Mouse (Mus musculus) layer of hippocampus, adult 11-12 months (tissue): Measurements from ENCODE around the gene Arf6.
"Not testable (repeated sequence)": the region's sequence is repeated elsewhere in the genome, so short reads cannot be mapped to it uniquely, and the experiment has no call there.

Experiments
- DNase-seq: peaks from one replicate; pipeline ENCODE4 v3.0.0; 2022; ENCODE audit warnings: low spot score

The Arf6 gene

GRCm38 (mm10) chr12:69371854-69372671 is at the start of gene Arf6, which contains the start of gene Gm9887:
Gene Arf6 (plus strand): TSS chr12:69372150.
Gene Gm9887 (minus strand): TSS chr12:69372458.
- peak; percentile 96 for DNase-seq

DNA sequence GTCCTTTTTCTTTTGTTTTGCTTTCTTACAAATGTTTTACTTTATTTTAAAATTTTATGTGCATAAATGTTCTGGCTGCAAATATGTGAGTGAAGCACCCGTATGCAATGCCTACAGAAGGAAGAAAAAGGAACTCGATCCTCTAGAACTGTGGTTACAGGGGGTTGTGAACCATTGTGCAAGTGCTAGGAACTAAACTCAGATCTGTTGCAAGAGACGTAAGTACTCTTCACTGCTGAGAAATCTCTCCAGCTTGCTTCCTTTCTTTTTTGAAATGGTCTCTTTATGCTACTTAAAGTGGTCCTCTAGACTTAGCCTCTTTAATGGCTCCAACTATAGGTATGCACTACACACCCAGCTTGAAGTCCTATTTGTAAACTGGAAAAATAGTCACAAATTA is 40.8 kb upstream of the Arf6 start:
- no peak for DNase-seq

DNA sequence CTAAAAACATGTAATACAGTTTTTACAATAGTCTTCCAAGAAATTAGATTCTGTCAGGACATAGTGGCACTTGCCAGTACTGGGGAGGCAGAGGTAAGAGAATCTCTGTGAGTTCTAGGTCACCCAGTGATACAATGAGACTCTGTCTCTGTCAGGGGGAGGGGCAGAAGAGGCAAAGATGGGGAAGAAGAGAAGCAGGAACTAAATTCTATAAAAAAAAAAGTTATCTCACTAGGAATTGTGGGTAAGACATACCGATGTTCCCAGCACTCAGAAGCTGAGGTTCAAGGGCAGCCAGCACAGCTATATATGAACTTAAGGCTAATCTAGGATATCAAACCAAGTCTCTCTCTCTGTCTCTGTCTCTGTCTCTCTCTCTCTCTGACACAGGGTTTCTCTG is 39.8 kb upstream of the Arf6 start:
- DNase-seq, result no peak

GRCm38 (mm10) chr12:69333547-69333946 is 38.4 kb upstream of the Arf6 start:
- peak; percentile 31 for DNase-seq

DNA sequence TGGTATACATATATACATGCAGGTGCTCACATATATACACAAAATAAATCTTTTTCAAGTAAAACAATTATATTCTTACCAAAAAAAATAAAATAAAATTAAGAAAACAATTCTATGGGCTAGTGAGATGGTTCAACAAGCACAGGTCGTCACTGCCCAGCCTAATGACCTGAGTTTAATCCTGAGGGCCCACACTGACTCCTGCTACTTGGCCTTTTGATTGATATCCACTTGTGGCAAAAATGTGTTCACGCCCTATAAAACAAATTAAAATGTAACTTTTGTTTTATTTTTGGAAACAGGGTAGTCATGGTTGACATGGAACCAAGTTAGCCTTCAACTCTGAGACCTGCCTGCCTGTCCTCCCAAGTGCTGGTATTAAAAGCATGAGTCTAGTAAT is 22.0 kb upstream of the Arf6 start:
- DNase-seq, result no peak

DNA sequence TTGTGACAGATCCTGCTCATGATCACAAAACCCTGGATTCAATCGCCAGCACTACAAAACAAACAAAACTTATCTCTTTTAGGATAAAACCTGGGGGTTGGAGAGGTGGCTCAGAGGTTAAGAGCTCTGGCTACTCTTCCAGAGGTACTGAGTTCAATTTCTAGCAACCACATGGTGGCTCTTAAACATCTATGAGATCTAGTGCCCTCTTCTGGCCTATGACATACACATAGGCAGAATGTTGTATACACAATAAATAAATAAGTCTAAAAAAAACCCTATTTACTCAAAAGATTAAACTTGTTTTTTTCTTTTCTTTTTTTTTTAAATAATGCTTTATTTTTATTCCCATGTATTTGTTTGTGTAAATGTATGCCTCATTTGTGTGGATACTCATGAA is 20.3 kb upstream of the Arf6 start:
- no peak for DNase-seq

DNA sequence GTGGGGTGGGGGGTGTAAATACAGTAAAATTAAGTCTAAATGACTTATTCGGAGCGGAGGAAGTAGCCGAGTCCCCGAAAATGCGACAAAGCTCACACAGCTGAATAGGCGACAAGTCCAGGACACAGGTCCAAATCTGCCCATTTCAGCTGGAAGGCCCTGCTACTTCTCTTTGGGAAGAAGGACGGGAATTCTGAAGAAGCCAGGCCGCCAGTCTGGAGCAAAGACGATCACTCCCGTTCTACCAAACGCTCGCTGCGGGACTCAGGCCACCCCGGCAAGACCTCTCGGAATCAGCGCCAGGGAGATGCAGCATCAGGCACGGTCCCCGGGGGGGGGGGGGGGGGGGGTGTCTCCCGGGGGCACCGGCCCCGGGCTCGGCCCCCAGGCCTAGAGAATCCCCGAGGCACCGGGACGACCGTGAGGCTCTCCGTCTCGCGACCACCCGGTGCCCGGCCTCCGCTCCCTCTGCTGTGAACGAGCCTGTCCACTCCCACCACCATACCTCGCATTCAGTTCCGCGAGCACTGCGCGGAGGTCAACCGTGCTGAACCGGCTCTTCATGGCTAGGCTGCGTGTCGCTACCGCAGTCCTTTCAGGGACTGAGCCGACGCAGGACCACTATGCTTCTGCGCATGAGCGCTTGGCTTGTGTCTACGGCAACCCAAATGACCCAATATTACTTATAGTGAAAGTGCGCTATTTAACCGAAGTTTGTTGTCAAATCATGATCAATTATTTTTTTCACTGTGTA is 15.2 kb upstream of the Arf6 start, which contains the start of gene Nemf:
Nemf (minus strand) TSS at position 620 of the 754 bp plus-strand sequence.
- peak; percentile 88 for DNase-seq

DNA sequence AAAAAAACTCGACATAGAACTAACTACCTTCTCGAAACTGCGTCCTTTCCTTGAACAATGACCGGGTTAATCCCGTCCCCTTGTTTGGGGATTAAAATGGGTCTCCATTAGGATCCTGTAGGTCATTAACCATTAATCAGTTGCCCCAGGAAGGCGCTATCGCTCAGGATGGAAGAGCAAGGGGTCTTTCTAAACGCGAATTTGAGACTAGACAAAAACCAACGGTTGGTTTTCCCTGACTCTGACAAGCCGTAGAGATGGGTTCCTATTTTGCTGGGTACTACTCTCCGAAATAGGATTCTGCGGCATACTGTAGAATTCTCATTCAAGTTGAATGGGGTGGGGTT is 14.7 kb upstream of the Arf6 start:
- no peak for DNase-seq

GRCm38 (mm10) chr12:69360655-69360996 is 11.3 kb upstream of the Arf6 start:
- peak; percentile 84 for DNase-seq

DNA sequence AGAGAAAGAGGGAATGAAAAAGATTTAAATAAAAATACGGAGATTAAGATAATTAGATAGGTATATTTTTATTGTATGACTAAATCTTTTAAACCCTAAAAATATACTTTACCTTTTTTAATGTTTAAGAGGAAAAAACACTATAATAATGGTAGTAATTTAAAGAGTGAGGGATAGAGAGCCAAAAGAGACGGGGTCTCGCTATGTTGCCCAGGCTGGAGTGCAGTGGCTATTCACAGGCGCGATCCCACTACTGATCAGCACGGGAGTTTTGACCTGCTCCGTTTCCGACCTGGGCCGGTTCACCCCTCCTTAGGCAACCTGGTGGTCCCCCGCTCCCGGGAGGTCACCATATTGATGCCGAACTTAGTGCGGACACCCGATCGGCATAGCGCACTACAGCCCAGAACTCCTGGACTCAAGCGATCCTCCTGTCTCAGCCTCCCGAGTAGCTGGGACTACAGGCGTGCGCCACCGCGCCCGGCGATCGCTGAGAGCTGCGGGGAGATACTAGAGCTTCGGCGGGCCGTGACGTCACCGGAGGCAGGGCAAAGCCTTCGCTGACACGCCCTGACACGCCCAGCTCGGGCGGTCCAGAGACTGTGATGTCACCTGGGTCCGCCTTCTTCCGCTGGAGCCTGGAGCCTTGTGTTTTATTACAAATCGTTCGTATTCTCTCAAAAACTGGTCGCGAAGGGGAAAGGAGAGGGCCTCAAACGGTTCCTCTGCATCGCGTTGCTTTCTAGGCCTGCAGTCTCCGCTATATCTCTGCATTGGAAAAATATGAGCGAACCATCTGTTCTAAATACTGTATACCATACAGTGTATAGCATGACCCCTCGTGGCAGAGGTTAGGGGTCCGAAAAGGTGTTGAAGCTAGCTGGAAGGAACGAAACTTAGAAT is 10.7 kb upstream of the Arf6 start:
- peak; percentile 98 for DNase-seq

GRCm38 (mm10) chr12:69361919-69362318 is 10.0 kb upstream of the Arf6 start:
- DNase-seq, result no peak

- no peak for DNase-seq
These were observed 9.6 kb upstream of the Arf6 start for GRCm38 (mm10) chr12:69362388-69362787.

GRCm38 (mm10) chr12:69363110-69363509 is 8.8 kb upstream of the Arf6 start:
- not testable (repeated sequence) for DNase-seq

- peak; percentile 70 for DNase-seq
These were observed 7.8 kb upstream of the Arf6 start for GRCm38 (mm10) chr12:69363899-69364762.

GRCm38 (mm10) chr12:69365757-69366156 is 6.2 kb upstream of the Arf6 start:
- no peak for DNase-seq

- no peak for DNase-seq
These were observed 5.5 kb upstream of the Arf6 start for GRCm38 (mm10) chr12:69366424-69366823.

DNA sequence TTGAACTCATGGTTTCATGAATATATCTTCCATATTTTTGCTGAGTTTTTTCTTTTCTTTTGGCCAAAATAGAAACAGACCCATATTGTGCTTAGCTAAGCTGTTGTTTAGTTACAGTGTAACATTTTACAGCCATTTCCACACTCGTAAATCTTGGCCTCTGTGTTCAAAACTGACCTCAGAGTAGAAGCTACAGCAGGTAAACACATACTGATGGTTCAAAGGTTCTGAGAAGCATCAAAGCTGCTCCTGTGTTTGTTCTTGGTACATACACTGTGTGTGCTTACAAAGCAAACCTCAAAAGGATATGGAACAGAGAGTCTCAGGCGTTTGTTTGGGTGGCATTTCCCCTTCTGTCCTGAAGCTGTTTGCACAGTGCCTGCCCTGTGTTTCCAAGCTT is 4.4 kb upstream of the Arf6 start:
- DNase-seq, result no peak

GRCm38 (mm10) chr12:69370936-69371335 is 1.0 kb upstream of the Arf6 start:
- DNase-seq, result no peak

- no peak for DNase-seq
These were observed 513 bp upstream of the Arf6 start for GRCm38 (mm10) chr12:69371421-69371853.

DNA sequence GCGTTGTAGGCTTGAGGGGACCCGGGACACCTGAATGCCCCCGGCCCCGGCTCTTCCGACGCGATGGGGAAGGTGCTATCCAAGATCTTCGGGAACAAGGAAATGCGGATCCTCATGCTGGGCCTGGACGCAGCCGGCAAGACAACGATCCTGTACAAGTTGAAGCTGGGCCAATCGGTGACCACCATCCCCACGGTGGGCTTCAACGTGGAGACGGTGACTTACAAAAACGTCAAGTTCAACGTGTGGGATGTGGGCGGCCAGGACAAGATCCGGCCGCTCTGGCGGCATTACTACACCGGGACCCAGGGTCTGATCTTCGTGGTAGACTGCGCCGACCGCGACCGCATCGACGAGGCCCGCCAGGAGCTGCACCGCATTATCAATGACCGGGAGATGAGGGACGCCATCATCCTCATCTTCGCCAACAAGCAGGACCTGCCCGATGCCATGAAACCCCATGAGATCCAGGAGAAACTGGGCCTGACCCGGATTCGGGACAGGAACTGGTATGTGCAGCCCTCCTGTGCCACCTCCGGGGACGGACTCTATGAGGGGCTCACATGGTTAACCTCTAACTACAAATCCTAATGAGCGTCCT is 881 bp downstream of the Arf6 start:
- DNase-seq, result peak; percentile 23
